Mouse (Mus musculus): ENCODE measurements around the gene Ciapin1. TPM values are rescaled to one million over a fixed set of nuclear protein-coding genes. Genes with fewer than 3 reads are reported as not detected.

Ciapin1 gene
- polyA plus RNA-seq, 1 experiment: 32.0 TPM

- no peak overlapping the region for H3K4me3 ChIP-seq (ENCODE audit: low read depth, low read length)
- H3K4me1 ChIP-seq (ENCODE audit: control insufficient read depth, insufficient read depth, insufficient read length, low read length): no peaks in the 10 kb centered on the region
- WGBS: 60% methylated on average over 7 of the region's 7 CpGs
- TF ChIP-seq POLR2A (IDR thresholded peaks at IDR 0.05; ENCODE audit: low read depth, low read length) (no peak), CTCF (IDR thresholded peaks at IDR 0.05; ENCODE audit: extremely low read depth, insufficient read length, insufficient replicate concordance, low read depth, low read length) (no peak)
- H3K27ac ChIP-seq (ENCODE audit: insufficient read depth, low read depth, low read length): no peak overlapping the region
- no peaks in the 10 kb centered on the region for H3K36me3 ChIP-seq (ENCODE audit: control insufficient read depth, insufficient read depth, low read length)
- H3K27me3 ChIP-seq (ENCODE audit: control insufficient read depth, insufficient read depth, low read length): no peaks in the 10 kb centered on the region
These were observed 30.7 kb downstream of the Ciapin1 start for GRCm38 (mm10) chr8:94807506-94807905.

- Histone ChIP-seq H3K27ac (ENCODE audit: insufficient read depth, low read depth, low read length) (no peak overlapping the region), H3K27me3 (ENCODE audit: control insufficient read depth, insufficient read depth, low read length) (no peaks in the 10 kb centered on the region), H3K4me1 (ENCODE audit: control insufficient read depth, insufficient read depth, insufficient read length, low read length) (peaks cover 7% of the 10 kb centered on the region; the same call in 1 of the 2 replicates), H3K36me3 (ENCODE audit: control insufficient read depth, insufficient read depth, low read length) (no peaks in the 10 kb centered on the region), H3K4me3 (ENCODE audit: low read depth, low read length) (no peak overlapping the region)
- TF ChIP-seq CTCF (IDR thresholded peaks at IDR 0.05; ENCODE audit: extremely low read depth, insufficient read length, insufficient replicate concordance, low read depth, low read length): no peak
- no peak for TF ChIP-seq POLR2A (IDR thresholded peaks at IDR 0.05; ENCODE audit: low read depth, low read length)
- 73% methylated on average over 4 of the region's 4 CpGs for WGBS
These were observed 32.3 kb downstream of the Ciapin1 start for GRCm38 (mm10) chr8:94805811-94806210.

GRCm38 (mm10) chr8:94804546-94805340, 33.4 kb downstream of the Ciapin1 start:
- TF ChIP-seq POLR2A (IDR thresholded peaks at IDR 0.05; ENCODE audit: low read depth, low read length) (no peak), CTCF (IDR thresholded peaks at IDR 0.05; ENCODE audit: extremely low read depth, insufficient read length, insufficient replicate concordance, low read depth, low read length) (no peak)
- no peak overlapping the region for H3K27ac ChIP-seq (ENCODE audit: insufficient read depth, low read depth, low read length)
- no peaks in the 10 kb centered on the region for H3K36me3 ChIP-seq (ENCODE audit: control insufficient read depth, insufficient read depth, low read length)
- WGBS: 54% methylated on average over 10 of the region's 10 CpGs
- H3K4me3 ChIP-seq (ENCODE audit: low read depth, low read length): no peak overlapping the region
- H3K4me1 ChIP-seq (ENCODE audit: control insufficient read depth, insufficient read depth, insufficient read length, low read length): peaks cover 7% of the 10 kb centered on the region
- H3K27me3 ChIP-seq (ENCODE audit: control insufficient read depth, insufficient read depth, low read length): no peaks in the 10 kb centered on the region

- Histone ChIP-seq H3K27me3 (ENCODE audit: control insufficient read depth, insufficient read depth, low read length) (no peaks in the 10 kb centered on the region), H3K4me1 (ENCODE audit: control insufficient read depth, insufficient read depth, insufficient read length, low read length) (peaks cover 7% of the 10 kb centered on the region), H3K27ac (ENCODE audit: insufficient read depth, low read depth, low read length) (no peak overlapping the region), H3K4me3 (ENCODE audit: low read depth, low read length) (no peak overlapping the region), H3K36me3 (ENCODE audit: control insufficient read depth, insufficient read depth, low read length) (no peaks in the 10 kb centered on the region)
- WGBS: 70% methylated on average over 6 of the region's 6 CpGs
- TF ChIP-seq CTCF (IDR thresholded peaks at IDR 0.05; ENCODE audit: extremely low read depth, insufficient read length, insufficient replicate concordance, low read depth, low read length): no peak
- no peak for TF ChIP-seq POLR2A (IDR thresholded peaks at IDR 0.05; ENCODE audit: low read depth, low read length)
These were observed 34.6 kb downstream of the Ciapin1 start for GRCm38 (mm10) chr8:94803551-94803950.

- 68% methylated on average over 4 of the region's 4 CpGs for WGBS
- H3K27ac ChIP-seq (ENCODE audit: insufficient read depth, low read depth, low read length): no peak overlapping the region
- H3K4me3 ChIP-seq (ENCODE audit: low read depth, low read length): no peak overlapping the region
- no peak for TF ChIP-seq POLR2A (IDR thresholded peaks at IDR 0.05; ENCODE audit: low read depth, low read length)
- no peak for TF ChIP-seq CTCF (IDR thresholded peaks at IDR 0.05; ENCODE audit: extremely low read depth, insufficient read length, insufficient replicate concordance, low read depth, low read length)
- H3K27me3 ChIP-seq (ENCODE audit: control insufficient read depth, insufficient read depth, low read length): no peaks in the 10 kb centered on the region
- peaks cover 7% of the 10 kb centered on the region for H3K4me1 ChIP-seq (ENCODE audit: control insufficient read depth, insufficient read depth, insufficient read length, low read length)
- H3K36me3 ChIP-seq (ENCODE audit: control insufficient read depth, insufficient read depth, low read length): no peaks in the 10 kb centered on the region
These were observed 35.8 kb downstream of the Ciapin1 start for GRCm38 (mm10) chr8:94802375-94802774.

- 32% methylated on average over 14 of the region's 14 CpGs for WGBS
These were observed 36.7 kb downstream of the Ciapin1 start for GRCm38 (mm10) chr8:94801293-94802095.

More at GRCm38 (mm10) chr8:94801293-94802095, 36.7 kb downstream of the Ciapin1 start:
- H3K4me3 ChIP-seq (ENCODE audit: low read depth, low read length): no peak overlapping the region
- H3K27me3 ChIP-seq (ENCODE audit: control insufficient read depth, insufficient read depth, low read length): no peaks in the 10 kb centered on the region
- H3K36me3 ChIP-seq (ENCODE audit: control insufficient read depth, insufficient read depth, low read length): no peaks in the 10 kb centered on the region
- H3K4me1 ChIP-seq (ENCODE audit: control insufficient read depth, insufficient read depth, insufficient read length, low read length): peaks cover 7% of the 10 kb centered on the region
- H3K27ac ChIP-seq (ENCODE audit: insufficient read depth, low read depth, low read length): no peak overlapping the region
- TF ChIP-seq POLR2A (IDR thresholded peaks at IDR 0.05; ENCODE audit: low read depth, low read length) (no peak), CTCF (IDR thresholded peaks at IDR 0.05; ENCODE audit: extremely low read depth, insufficient read length, insufficient replicate concordance, low read depth, low read length) (peak; percentile 47; the same call in 1 of the 2 replicates)
